Mouse (Mus musculus) embryonic fibroblast, embryonic 13.5 days (primary cell): ENCODE measurements at regions not wholly inside any gene's neighbourhood (a gene's known extent, or its start where the extent isn't known, plus 50 kb on each side); places are given as distances from the start of the nearest gene placed in this dataset.

ENCODE experiments used
- CTCF ChIP-seq: IDR thresholded peaks from 2 replicates; pipeline ENCODE4 v1.5.1; 2011; ENCODE audit warnings: mild to moderate bottlenecking, control low read depth, low read length, moderate library complexity, borderline replicate concordance; ENCODE audit not compliant: insufficient read depth
- POLR2A ChIP-seq: IDR thresholded peaks from 2 replicates; pipeline ENCODE4 v1.6.1; 2011; ENCODE audit warnings: low read depth, mild to moderate bottlenecking, control low read depth, low read length, moderate library complexity

DNA sequence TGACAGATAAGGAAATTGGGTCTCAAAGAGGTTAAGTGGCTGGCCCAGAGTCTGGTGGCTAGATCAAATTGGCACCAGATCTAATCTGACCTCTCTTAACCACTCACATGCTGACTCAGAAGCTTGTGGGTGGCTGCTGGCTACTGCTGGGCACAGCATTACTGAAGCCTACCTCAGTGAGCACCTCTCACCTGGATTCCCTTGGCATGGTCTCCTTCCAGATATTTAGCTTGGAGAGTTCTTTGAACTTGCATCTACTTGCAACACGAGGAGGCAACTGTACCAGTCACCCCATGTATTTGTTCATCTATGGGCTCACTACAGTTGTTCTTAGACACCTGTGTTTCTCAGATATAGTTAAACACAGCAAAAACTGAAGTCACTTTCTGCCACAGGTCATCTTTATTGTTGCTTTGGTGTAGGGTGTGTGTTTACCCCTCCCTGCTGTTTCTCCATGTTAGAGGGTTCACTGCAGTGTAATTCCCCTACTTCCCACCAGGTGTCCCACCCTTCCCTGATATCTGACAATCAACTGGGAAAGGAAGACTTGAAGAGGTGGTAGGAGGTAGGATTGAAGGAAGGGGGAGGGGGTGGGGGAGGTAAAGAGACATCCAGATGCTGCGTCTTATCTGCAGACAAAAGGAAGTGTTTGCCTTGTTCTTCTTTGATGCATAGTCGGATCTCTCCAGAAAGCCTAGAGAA, 133.7 kb upstream of the Camk1g start:
- TF ChIP-seq CTCF, result no peak
- TF ChIP-seq POLR2A, result no peak
